Mouse (Mus musculus) lung, embryonic 14.5 days (tissue): Measurements from ENCODE around the gene Hoxa13. TPM values are rescaled to one million over a fixed set of nuclear protein-coding genes. Genes with fewer than 3 reads are reported as not detected.

ENCODE experiments used
- ATAC-seq: fragments of 200-750 bp; cut with Nextera tagmentation; 2 replicates; pipeline ENCODE4 v1.8.0; 2017; ENCODE audit warnings: mild to moderate bottlenecking, moderate TSS enrichment, moderate library complexity; ENCODE audit not compliant: insufficient read depth
- DNase-seq: peaks from one replicate; pipeline ENCODE4 v3.0.0-alpha.2; 2015
- H3K27ac ChIP-seq: fragments of 300-500 bp; sonication (generic); 2 replicates; pipeline ENCODE4 v1.5.1; 2014; ENCODE audit warnings: low read depth, mild to moderate bottlenecking, moderate library complexity
- H3K27me3 ChIP-seq: fragments of 300-500 bp; sonication (generic); 2 replicates; pipeline ENCODE4 v1.6.1; 2014; ENCODE audit warnings: low read length, control low read depth; ENCODE audit not compliant: insufficient read depth
- H3K36me3 ChIP-seq: fragments of 300-500 bp; sonication (generic); 2 replicates; pipeline ENCODE4 v1.6.1; 2014; ENCODE audit warnings: control low read depth; ENCODE audit not compliant: insufficient read depth
- H3K4me1 ChIP-seq: fragments of 300-500 bp; sonication (generic); 2 replicates; pipeline ENCODE4 v1.6.1; 2014; ENCODE audit warnings: antibody characterized with exemption, control low read depth; ENCODE audit not compliant: insufficient read depth
- H3K4me2 ChIP-seq: fragments of 300-500 bp; sonication (generic); 2 replicates; pipeline ENCODE4 v1.6.1; 2014; ENCODE audit warnings: mild to moderate bottlenecking
- H3K4me3 ChIP-seq: fragments of 300-500 bp; sonication (generic); 2 replicates; pipeline ENCODE4 v1.5.1; 2014; ENCODE audit warnings: low read depth, low read length
- H3K9ac ChIP-seq: fragments of 300-500 bp; sonication (generic); 2 replicates; pipeline ENCODE4 v1.6.1; 2014
- H3K9me3 ChIP-seq: fragments of 300-500 bp; sonication (generic); 2 replicates; pipeline ENCODE4 v1.6.1; 2016; ENCODE audit warnings: low read depth, low read length, control low read depth
- CTCF ChIP-seq: IDR thresholded peaks from 2 replicates; pipeline ENCODE4 v1.5.1; 2016; ENCODE audit warnings: antibody characterized with exemption, low read depth
- WGBS: fragments of 180-500 bp; shearing (Covaris S2); extraction: QIAGEN DNeasy Blood & Tissue Kit; methylation state at CpG from one replicate; pipeline ENCODE4 v1.1.7; 2014; 5-methylcytosine and 5-hydroxymethylcytosine counted together
- polyA plus RNA-seq: library from polyadenylated mRNA; unstranded; fragments of >200 nt; fragmentation: Nextera tagmentation; extraction: Ambion mirVana; gene quantifications from 2 replicates; pipeline ENCODE4 v1.2.1, GENCODE M21; 2014

Gene Hoxa13
- polyA plus RNA-seq, 1 experiment from 2014 or later: not detected

DNA sequence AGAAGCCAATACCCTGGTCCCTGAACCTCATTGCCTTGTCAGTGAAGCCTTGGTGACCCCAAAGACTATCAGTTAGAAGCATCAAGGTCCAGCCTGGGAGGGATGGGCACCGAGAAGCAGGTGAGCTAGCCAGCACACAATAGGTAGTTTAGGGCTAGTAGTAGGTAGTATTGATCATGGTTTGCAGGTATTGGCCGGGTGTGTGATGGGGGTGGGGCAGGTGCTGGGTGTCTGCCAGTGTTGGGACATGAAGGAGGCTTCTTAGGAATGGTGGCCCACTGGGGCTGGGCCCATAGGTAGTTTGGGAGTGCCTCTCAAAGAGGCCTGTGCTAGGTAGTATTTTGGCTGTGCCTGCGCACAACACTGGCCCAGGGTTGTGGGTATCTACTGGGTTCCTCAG lies 45.6 kb downstream of the Hoxa13 start:
- H3K4me1 ChIP-seq: no peaks in the 10 kb centered on the region
- H3K27me3 ChIP-seq: peaks cover 99% of the 10 kb centered on the region
- no peak for TF ChIP-seq CTCF
- DNase-seq: no peak
- no peaks in the 10 kb centered on the region for H3K9me3 ChIP-seq
- H3K9ac ChIP-seq: no peak overlapping the region
- H3K4me2 ChIP-seq: no peak overlapping the region
- H3K27ac ChIP-seq: no peak overlapping the region
- no peak overlapping the region for H3K4me3 ChIP-seq
- WGBS: 35% methylated on average over 3 of the region's 3 CpGs
- no peaks in the 10 kb centered on the region for H3K36me3 ChIP-seq
- no peak for ATAC-seq

DNA sequence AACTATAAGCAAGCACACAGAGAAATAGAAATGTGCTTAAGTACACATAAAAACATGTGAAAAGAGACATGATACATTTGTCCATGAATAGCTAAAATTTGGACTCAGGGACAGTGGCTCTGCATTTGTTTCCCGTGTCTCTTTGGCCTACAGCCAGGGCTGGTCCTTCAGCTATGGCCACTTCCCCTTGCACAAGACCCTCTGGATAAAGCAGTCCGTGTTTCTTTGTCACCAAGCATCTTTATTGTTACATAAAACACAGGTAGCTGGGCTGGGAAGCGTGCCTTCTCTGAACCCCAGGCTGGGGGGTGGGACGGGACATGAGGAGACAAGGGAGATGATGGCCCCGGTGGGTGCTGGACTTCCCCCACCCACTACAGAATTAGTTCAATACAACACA lies 46.4 kb downstream of the Hoxa13 start:
- Histone ChIP-seq H3K9ac (no peak overlapping the region), H3K9me3 (no peaks in the 10 kb centered on the region), H3K4me3 (no peak overlapping the region), H3K4me2 (peak overlapping the region; percentile 87; the same call in 1 of the 2 replicates), H3K36me3 (no peaks in the 10 kb centered on the region), H3K4me1 (no peaks in the 10 kb centered on the region), H3K27ac (no peak overlapping the region), H3K27me3 (peaks cover 98% of the 10 kb centered on the region)
- WGBS: 32% methylated on average over 5 of the region's 5 CpGs
- peak; percentile 44 for DNase-seq
- TF ChIP-seq CTCF: no peak
- ATAC-seq: no peak

DNA sequence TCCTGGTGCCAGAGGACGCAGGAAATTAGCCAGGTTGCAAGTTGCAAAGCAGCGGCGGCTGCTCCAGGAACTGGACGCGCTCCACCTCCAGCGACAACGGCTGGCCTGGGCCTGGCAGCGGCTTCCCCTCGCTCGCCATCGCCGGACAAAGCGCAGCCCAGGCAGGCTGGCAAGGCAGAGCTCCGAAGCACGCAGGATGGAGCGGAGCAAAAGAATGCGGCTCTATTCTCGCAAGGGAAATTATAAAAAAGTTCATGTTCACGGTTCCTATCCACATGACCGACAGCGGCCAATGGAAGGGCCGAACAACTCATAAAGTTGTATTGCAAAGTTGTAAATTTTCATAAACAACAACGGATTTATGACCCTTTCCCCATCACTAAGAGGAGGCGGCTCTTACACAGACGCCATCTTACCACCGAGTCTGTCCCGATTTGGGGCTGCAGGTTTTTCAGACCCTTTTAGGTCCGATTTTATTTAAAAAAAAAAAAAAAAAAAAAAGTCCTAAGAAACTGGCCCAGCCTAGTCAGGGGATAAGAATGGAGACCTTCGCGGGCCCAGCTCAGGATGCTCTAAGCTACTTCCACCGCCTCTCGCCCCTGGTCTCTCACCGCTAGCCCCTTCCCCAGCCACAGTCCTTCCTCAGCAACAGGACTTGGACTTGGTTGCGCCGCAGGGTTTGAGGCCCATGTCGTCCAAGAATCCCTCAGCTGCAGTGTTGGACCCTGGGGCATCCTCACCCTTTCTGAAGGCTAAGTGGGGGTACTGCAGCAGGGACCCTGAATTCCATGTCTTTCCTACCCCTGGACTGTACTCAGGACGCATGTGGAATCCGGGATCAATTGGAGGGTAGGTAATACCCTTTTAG lies 47.3 kb downstream of the Hoxa13 start, which contains the start of the genes Hoxa3 and Gm28308:
TSS of gene Hoxa3 (minus strand) at position 218 of the 868 bp plus-strand sequence.
TSS of gene Gm28308 (minus strand) at position 221 of the 868 bp plus-strand sequence.
- Histone ChIP-seq H3K27me3 (peaks cover 98% of the 10 kb centered on the region), H3K27ac (peak within 1 kb of the TSS; percentile 85; the same call in 1 of the 2 replicates), H3K9me3 (no peaks in the 10 kb centered on the region), H3K36me3 (no peaks in the 10 kb centered on the region), H3K4me2 (peak within 1 kb of the TSS; percentile 87), H3K4me3 (peak within 1 kb of the TSS; percentile 43), H3K4me1 (0 out of 2 replicates have a peak, but pooled peaks cover 3% of the 10 kb centered on the region), H3K9ac (peak within 1 kb of the TSS; percentile 40)
- ATAC-seq: peak; percentile 21; the same call in 1 of the 2 replicates
- DNase-seq: peak; percentile 80
- no peak for TF ChIP-seq CTCF
- WGBS: 9% methylated on average over 38 of the region's 38 CpGs

DNA sequence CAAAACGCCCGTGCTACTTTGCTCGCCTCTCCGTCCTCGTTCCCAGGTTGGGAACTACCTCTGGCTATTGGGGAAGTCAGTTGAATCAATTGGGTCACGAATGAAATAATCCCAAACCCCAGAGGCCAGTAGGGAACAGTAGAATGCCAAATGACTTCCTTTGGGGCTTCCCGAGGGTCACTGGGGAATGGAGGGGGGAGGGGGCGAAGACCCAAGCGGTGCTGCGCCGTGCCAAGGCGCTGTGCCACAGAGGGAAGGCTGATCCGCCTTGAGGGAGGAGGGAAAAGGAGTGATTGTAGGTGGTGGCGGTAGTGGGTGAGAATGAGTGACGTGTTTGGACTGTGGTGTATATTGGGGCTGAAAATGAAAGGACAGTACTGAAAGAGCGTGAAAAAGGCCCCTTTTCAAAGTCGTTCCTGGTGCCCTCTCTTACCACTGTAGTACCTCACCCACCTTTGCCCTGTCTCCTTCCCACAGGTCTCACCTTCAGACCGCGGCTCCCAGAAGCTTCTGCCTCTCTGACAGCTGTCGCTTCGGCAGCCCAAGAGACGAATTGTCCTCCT lies 48.0 kb downstream of the Hoxa13 start:
- peak; percentile 49 for DNase-seq
- Histone ChIP-seq H3K36me3 (no peaks in the 10 kb centered on the region), H3K27me3 (peaks cover 95% of the 10 kb centered on the region), H3K9ac (peak overlapping the region; percentile 40), H3K4me3 (peak overlapping the region; percentile 43), H3K4me1 (0 out of 2 replicates have a peak, but pooled peaks cover 3% of the 10 kb centered on the region), H3K4me2 (peak overlapping the region; percentile 87), H3K9me3 (no peaks in the 10 kb centered on the region), H3K27ac (peak overlapping the region; percentile 85; the same call in 1 of the 2 replicates)
- WGBS: 4% methylated on average over 22 of the region's 22 CpGs
- ATAC-seq: no peak
- TF ChIP-seq CTCF: no peak

DNA sequence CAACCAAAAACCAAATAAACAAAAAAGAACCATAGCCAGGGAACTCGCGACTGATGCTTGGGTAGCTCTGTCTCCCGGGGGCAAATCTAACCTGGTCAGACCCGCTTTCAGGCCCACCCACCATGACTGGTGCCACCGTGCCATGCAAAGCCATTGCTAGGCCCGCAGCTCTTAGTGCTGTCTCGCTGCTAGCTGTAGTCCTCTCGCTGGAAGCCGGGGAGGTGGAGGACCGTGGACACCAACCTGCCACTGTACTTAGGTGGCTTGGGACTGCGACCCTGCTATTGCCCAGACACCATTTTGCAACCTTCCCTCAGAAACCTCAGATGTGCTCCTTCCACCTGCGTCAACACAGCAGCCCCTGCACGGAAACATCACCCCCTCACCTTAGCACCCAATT lies 48.7 kb downstream of the Hoxa13 start:
- Histone ChIP-seq H3K27me3 (peaks cover 92% of the 10 kb centered on the region), H3K9ac (peak overlapping the region; percentile 40), H3K4me3 (peak overlapping the region; percentile 43), H3K4me1 (0 out of 2 replicates have a peak, but pooled peaks cover 3% of the 10 kb centered on the region), H3K27ac (0 out of 2 replicates have a peak overlapping the region, but pooled peaks have one; percentile 50), H3K36me3 (no peaks in the 10 kb centered on the region), H3K4me2 (peak overlapping the region; percentile 87), H3K9me3 (no peaks in the 10 kb centered on the region)
- no peak for TF ChIP-seq CTCF
- 6% methylated on average over 13 of the region's 13 CpGs for WGBS
- no peak for DNase-seq
- no peak for ATAC-seq

DNA sequence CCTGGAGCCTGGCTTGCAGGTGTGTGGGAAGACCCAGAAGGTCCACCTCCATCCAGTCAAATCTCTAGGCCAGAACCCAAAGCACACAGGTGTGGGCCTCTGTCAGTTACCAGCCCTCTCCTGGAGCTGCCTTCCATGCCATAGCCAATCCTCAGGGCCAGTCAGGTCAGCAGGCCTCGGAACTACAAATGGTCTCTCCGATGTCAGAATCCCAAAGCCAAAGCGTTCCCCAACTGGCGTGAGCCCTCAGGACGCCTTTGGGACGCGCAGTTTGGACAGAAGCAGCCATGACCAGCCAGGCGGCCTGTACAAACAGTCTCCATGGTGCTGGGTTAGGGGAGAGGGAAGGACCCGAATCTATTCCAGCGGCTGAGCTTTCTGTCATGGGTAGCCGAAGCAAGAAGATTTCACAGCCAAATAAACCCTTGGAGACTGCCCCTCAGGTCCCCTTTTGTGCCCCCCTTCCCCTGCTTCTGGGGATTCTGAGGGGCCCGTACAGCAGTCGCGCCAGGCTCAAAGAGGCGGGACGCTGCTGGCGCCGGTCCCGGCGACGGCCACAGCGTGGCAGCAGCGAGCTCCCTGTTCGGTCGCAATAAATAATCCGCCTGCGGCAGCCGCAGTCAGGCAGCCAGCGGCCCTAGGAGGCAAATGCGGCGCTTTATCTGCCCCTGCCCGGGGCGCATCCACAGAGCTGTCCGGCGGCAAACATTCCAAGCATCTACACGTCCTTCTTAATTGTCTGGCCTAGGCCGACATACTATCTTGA lies 49.3 kb downstream of the Hoxa13 start:
- peak; percentile 16 for ATAC-seq
- Histone ChIP-seq H3K9me3 (no peaks in the 10 kb centered on the region), H3K27me3 (peaks cover 91% of the 10 kb centered on the region), H3K4me3 (peak overlapping the region; percentile 43), H3K4me2 (peak overlapping the region; percentile 87), H3K4me1 (0 out of 2 replicates have a peak, but pooled peaks cover 3% of the 10 kb centered on the region), H3K9ac (peak overlapping the region; percentile 40), H3K36me3 (no peaks in the 10 kb centered on the region), H3K27ac (peak overlapping the region; percentile 58; the same call in 1 of the 2 replicates)
- peak; percentile 78 for TF ChIP-seq CTCF
- DNase-seq: peak; percentile 95
- WGBS: 3% methylated on average over 37 of the region's 37 CpGs
